Mouse (Mus musculus) kidney, postnatal 4 days (tissue): Measurements from ENCODE around the gene Gm16427.
"Not testable (repeated sequence)": the region's sequence is repeated elsewhere in the genome, so short reads cannot be mapped to it uniquely, and the experiment has no call there.

ENCODE experiments used
- DNase-seq, 2 experiments: peaks; one replicate each; pipeline ENCODE4 v3.0.0; 2021; ENCODE audit warnings: mixed read lengths in 2 of 2

Gm16427 gene

DNA sequence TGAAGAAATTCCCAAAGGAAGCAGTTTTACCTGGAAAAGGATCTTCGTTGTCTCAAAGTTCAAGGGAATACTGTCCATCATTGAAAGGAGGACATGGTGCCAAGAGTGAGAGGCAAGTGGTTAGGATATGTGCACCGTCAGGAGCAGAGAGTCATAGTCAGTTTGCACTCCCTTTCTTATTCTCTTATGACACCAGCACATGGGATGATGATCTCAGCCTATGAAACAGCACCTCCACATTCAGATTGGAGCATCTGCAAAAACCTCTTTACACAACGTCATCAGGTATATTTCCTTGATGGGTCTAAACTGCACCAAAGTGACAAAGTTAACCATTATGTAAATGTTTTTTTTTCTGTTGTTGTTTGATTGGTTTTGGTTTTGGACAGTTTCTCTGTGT lies at the start of gene Gm16427:
Gm16427 (minus strand) TSS at position 101 of the 400 bp plus-strand sequence.
- DNase-seq: not testable (repeated sequence)
